Mouse (Mus musculus): ENCODE results near the gene Hecw1.

The Hecw1 gene

GRCm38 (mm10) chr13:14522906-14523269, at the start of gene Hecw1:
Gene Hecw1, minus strand, starts transcription at chr13:14523228.
- DNase-seq: peak; percentile 54

DNA sequence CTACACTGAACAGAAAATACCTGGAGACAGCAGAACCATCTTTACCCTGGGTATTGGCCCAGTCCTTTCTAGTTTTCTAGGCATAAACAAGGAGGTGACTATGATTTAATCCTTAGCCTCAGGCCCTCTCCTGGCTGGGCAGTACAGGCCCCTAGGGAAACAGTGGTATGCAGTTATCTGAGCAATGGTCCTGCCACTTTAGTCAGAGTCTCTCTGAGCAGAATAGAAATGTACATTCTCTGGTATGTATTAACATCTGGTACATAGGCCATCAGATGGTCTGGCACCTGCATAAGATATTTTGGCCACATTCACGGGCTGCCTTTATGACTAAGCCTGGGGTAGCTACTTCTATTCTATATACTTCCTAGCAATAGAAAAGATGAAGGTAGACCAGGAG, 38.3 kb upstream of the Hecw1 start:
- no peak for DNase-seq

- DNase-seq: no peak
Measured at GRCm38 (mm10) chr13:14552628-14553027, 29.6 kb upstream of the Hecw1 start.

GRCm38 (mm10) chr13:14542860-14543259, 19.8 kb upstream of the Hecw1 start:
- DNase-seq: no peak

GRCm38 (mm10) chr13:14522128-14522905, 711 bp downstream of the Hecw1 start:
- DNase-seq: peak; percentile 67

DNA sequence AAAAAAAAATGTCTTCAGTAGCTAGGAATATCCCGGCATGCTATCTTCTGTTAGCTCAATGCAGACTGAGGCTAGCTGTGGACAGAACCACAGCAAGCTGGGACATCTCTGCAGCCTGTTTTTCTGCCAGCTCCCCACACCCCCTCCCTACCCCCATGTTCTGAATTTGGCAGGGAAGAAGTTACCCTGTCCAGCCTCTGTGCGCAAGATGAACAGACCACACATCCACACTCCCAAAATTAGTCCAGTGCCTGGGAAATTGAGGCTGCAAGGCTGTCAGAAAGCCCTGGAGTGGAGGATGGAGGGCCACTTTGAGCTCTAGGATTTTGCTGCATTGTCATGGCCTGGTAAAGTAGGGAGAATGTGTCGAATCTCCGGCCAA, 1.3 kb downstream of the Hecw1 start:
- peak; percentile 2 for DNase-seq

GRCm38 (mm10) chr13:14519605-14520004, 3.4 kb downstream of the Hecw1 start:
- DNase-seq: no peak

- DNase-seq: no peak
Measured at GRCm38 (mm10) chr13:14517478-14517877, 5.5 kb downstream of the Hecw1 start.

DNA sequence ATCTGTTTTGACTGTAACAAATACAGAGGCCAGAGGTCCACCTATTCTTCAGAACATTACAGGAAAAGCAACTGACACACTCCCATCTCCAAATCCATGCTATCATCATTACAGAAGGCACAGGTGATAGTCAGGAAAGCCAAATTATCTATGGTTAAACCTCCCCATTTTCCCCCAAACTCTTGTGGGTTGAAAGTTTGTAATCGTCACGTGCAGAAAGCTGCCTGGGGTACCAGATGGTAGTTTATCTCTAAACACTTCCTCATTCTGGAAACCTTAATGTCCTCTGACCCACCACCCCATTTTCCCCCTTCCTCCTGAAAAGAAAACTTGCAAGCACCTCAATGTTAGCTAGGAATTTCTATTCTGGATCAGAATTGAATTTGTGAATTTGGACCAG, 7.9 kb downstream of the Hecw1 start:
- no peak for DNase-seq

DNA sequence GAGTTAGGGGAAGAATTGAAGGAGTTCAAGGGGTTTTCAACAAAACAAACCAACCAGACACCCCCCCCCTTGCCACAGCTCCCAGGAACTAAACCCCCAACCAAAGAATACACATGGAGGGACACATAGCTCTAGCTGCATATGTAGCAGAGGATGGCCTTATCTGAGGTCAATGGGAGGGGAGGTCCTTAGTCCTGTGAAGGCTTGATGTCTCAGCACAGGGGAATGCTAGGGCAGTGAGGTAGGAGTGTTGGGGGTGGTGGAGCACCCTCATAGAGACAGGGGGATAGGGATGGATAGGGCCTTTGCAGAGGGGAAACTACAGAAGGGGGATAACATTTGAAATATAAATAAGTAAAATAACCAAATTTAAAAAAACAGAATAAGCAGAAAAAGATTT, 9.1 kb downstream of the Hecw1 start:
- no peak for DNase-seq

GRCm38 (mm10) chr13:14506765-14507164, 16.3 kb downstream of the Hecw1 start:
- DNase-seq: no peak

- no peak for DNase-seq
Measured at GRCm38 (mm10) chr13:14500251-14500650, 22.8 kb downstream of the Hecw1 start.

DNA sequence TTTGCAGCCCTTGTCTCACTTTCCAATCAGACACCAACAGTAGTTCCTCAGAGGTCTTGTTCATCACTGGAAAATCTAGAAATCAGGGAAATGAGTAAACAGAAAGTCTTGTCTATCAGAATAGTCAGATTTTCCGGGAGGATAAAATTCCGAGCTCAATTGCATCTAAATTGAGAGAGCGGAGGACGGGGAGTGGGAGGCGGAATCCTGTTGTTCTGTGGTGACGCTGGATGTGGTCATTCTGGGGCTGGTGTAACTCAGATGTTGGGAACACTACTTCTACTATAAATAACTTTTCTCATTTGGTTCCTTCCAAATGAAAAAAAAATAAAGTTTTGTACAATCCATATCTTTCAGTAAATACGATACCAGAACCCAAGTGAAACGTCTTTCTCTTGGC, 24.2 kb downstream of the Hecw1 start:
- no peak for DNase-seq

- no peak for DNase-seq
Measured at GRCm38 (mm10) chr13:14496954-14497353, 26.1 kb downstream of the Hecw1 start.

- DNase-seq: no peak
Measured at GRCm38 (mm10) chr13:14487812-14488211, 35.2 kb downstream of the Hecw1 start.

DNA sequence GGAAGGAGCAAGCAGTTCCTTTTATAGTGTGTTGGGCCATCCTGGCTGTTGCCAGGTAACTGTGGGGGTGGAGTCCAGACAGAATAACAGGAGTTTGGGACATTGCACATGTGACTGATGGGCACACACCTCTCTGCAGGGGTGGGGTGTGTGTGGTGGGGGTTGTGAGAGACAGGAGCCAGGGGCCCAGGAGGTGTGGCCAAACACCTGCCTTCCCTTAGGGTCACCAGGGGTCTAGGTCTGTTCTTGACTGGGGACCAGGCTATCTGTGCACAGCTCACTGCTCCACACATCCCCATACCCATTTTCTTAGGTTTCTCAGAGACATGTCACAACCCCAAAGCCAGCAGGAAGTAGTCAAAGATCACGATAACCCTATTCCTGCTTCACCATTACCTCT, 51.9 kb downstream of the Hecw1 start:
- DNase-seq: no peak

GRCm38 (mm10) chr13:14467517-14467916, 55.5 kb downstream of the Hecw1 start:
- DNase-seq: no peak

DNA sequence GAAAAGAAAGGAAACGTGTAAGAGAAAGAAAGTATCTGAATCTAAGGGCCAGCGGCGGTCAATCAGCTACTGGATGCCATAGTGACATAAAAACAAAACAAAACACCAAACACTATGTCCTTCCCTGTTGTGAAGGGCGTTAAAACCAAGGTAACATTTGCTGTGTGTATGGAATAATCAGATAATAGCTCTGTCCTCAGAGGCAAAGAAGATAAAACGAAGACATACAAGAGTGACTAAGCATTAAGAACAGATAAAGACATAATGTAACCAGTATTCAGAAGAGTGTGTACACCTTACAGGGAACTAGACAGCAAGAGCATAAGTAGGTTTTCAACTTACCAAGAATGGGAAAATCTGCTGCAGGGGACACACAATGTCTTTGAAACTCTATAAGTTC, 62.0 kb downstream of the Hecw1 start:
- DNase-seq: no peak

GRCm38 (mm10) chr13:14457043-14457442, 66.0 kb downstream of the Hecw1 start:
- DNase-seq: no peak

DNA sequence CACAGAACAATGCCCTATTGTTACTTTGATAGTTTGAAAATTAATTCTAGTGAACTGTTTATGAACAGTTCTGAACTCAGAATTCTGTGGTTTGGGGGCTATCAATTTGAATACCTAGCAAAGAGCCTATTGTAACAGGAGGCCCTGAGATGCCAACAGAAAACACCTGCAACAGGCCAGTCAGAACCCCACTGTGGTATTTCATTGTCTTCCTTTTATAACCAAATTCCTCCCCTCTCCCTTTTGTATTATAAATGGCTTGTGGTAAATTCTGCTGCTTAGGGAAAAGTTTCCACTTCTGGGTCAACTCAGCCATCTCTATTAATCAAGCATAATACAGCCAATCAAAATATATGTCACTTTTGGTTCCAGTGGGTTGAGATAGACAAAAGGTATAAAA, 83.5 kb downstream of the Hecw1 start:
- no peak for DNase-seq

GRCm38 (mm10) chr13:14428845-14429553, 94.0 kb downstream of the Hecw1 start:
- DNase-seq: no peak

- no peak for DNase-seq
Measured at GRCm38 (mm10) chr13:14424836-14425235, 98.2 kb downstream of the Hecw1 start.

GRCm38 (mm10) chr13:14413405-14413804, 109.6 kb downstream of the Hecw1 start:
- no peak for DNase-seq

DNA sequence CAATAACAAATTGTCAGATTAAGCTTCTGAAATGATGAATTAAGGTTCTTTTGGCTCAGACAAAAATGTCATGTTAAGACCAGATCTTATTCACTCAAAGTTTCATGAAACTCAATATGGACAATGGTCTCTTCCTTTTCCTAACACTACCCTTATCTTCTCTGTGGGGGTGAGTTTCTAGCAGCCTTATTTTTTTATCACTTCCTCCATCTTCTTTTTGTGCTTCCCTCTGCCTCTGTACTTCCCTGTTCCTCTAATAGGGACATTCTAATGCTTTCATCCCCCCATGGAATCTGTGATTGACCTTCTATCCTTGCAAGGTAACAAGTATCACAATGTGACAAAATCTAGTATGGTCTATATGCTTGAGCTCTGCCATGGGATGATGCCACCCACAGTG, 148.6 kb downstream of the Hecw1 start:
- DNase-seq: no peak

GRCm38 (mm10) chr13:14365546-14365945, 157.5 kb downstream of the Hecw1 start:
- DNase-seq: no peak
